8 mouse cellular contexts compared by ENCODE assay signal in genomic region chr4:66404201-66404711, GRCm38 (mm10). TPM values are rescaled to one million over a fixed set of nuclear protein-coding genes. Genes with fewer than 3 reads are reported as not detected.
DNase-seq lines count a peak whose midpoint lies in the region; ATAC-seq and TF ChIP-seq lines count a peak whose summit lies in the region.
"Had no signal": no experiment of that assay in that cellular context is flagged by ENCODE, and none has a peak within 500 bp of the region (broad histone marks: within the 10 kb centered on the region; RNA-seq: fewer than 3 reads in every experiment).

Gene Astn2, minus strand, starts transcription at chr4:66404611.

- TF ChIP-seq CTCF in left cerebral cortex, adult 2 months (IDR thresholded peaks at IDR 0.05), result no peak

- no peaks in the 10 kb centered on the region for H3K9me3 ChIP-seq in midbrain, embryonic 10.5 days (replicated peaks)

- no peak for ATAC-seq in megakaryocyte-erythroid progenitor cell, adult 5-6 weeks (replicated peaks; ENCODE audit: low FRiP score, low TSS enrichment, poor library complexity, severe bottlenecking)

- H3K27ac ChIP-seq in left cerebral cortex, adult 2 months, result peak within 1 kb of the TSS; percentile 66
- H3K27ac ChIP-seq in midbrain, embryonic 10.5 days (replicated peaks), result peak within 1 kb of the TSS; percentile 86

- H3K4me3 ChIP-seq in left cerebral cortex, adult 2 months, result peak within 1 kb of the TSS; percentile 83
- H3K4me3 ChIP-seq in midbrain, embryonic 10.5 days, result peak within 1 kb of the TSS; percentile 83

- intact Hi-C loops in heart, postnatal 36 days (cut with DNase I), result no loop called here
- intact Hi-C loops in left cerebral cortex, adult 2 months (cut with DNase I), result loop anchor here (5.0 to 10.0 kb wide), 5 partner anchors 72 to 569 kb away; no protein-coding TSS in a partner anchor

- peak; percentile 4 for DNase-seq in urinary bladder, postnatal 14 days (ENCODE audit: low spot score)
- DNase-seq in urinary bladder, postnatal 25 days (ENCODE audit: low spot score), result no peak
- peak; percentile 42 for DNase-seq in embryo, embryonic 10.5 days (ENCODE audit: low spot score)
- peak; percentile 10 to 22 for DNase-seq in heart, postnatal 36 days
- DNase-seq in left cerebral cortex, adult 2 months (ENCODE audit: extremely low spot score in 1 of 2, low spot score in 2 of 2), result peak in 1 of 2 experiments; percentile 55
- DNase-seq in midbrain, embryonic 10.5 days (ENCODE audit: low spot score), result no peak

- H3K4me1 ChIP-seq in midbrain, embryonic 10.5 days, result peaks cover 23% of the 10 kb centered on the region

- H3K27me3 ChIP-seq in midbrain, embryonic 10.5 days (ENCODE audit: low read depth, poor library complexity, severe bottlenecking), result peaks cover 53% of the 10 kb centered on the region

- H3K36me3 ChIP-seq in midbrain, embryonic 10.5 days, result no peaks in the 10 kb centered on the region

- WGBS in midbrain, embryonic 10.5 days, result under 1% methylated on average over 44 of the region's 56 CpGs

RNA-seq across cellular contexts. Expression of gene Astn2, which starts in this region (rescaled TPM):
- total RNA-seq in heart, postnatal 36 days (2021), result under 1 TPM; 0.72 to 0.81 TPM
- 10 to 100 TPM; 38.3 to 40.3 TPM for total RNA-seq in left cerebral cortex, adult 2 months (2021)
- 0.32 and 0.57 TPM in 2 replicates for polyA plus RNA-seq in midbrain, embryonic 10.5 days (2016; fragmentation: Nextera tagmentation; extraction: Ambion mirVana)
- not detected in 2 replicates for total RNA-seq in megakaryocyte-erythroid progenitor cell, adult 5-6 weeks (2014; fragmentation: Nextera tagmentation)
- not detected in 2 replicates for total RNA-seq in megakaryocyte-erythroid progenitor cell, adult 5-6 weeks (2017)
- total RNA-seq: common myeloid progenitor, adult 5-6 weeks had no signal

Comparison
In these comparisons a context has a peak if more than half of its experiments do, and no peak if none do; other contexts are left out.
1. RNA of gene Astn2 (total RNA-seq): 38.3 to 40.3 TPM in left cerebral cortex, adult 2 months; 0.72 to 0.81 TPM in heart, postnatal 36 days and not detected in megakaryocyte-erythroid progenitor cell, adult 5-6 weeks; every median in the first group is over 10 times any median in the second.
2. DNase-seq: peak in urinary bladder, postnatal 14 days (single experiment) and embryo, embryonic 10.5 days (single experiment); none in urinary bladder, postnatal 25 days (single experiment) and midbrain, embryonic 10.5 days (single experiment).
3. Peak in DNase-seq in heart, postnatal 36 days; RNA of the gene not detected or under 1 TPM.